Mouse (Mus musculus): ENCODE measurements at regions not wholly inside any gene's neighbourhood (a gene's known extent, or its start where the extent isn't known, plus 50 kb on each side); places are given as distances from the start of the nearest gene placed in this dataset.

DNA sequence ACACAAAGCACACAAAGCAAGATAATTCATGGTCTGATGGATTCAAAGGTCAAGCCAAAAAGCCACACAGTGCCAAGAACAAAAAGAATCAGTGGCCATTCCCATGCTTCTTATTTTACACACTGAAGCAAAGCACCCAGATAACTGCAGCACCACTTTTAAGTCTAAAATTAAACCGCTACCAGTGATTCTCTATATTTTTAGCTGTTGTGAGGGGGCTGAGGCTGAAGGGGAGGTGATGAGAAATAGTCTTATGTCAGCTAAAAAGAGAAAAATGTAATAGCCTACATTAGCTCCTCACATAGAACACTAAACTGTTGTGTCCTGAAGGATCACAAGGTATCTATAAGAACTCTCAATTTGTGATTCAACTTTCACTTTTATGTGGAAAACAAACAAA, 382.5 kb downstream of the Arl6ip6 start:
- TF ChIP-seq CTCF (IDR thresholded peaks at IDR 0.05; ENCODE audit: low read depth) (no peak), EP300 (IDR thresholded peaks at IDR 0.05; ENCODE audit: low read depth) (no peak)

All from liver, postnatal 0 days (tissue).